ENCODE assay signal across 8 mouse cellular contexts in genomic region chr3:22190498-22190897, GRCm38 (mm10).
DNase-seq lines count a peak whose midpoint lies in the region; ATAC-seq and TF ChIP-seq lines count a peak whose summit lies in the region.

No protein-coding gene starts in this region.

- H3K27me3 ChIP-seq in embryonic facial prominence, embryonic 11.5 days (ENCODE audit: control insufficient read depth, insufficient read depth, low read length), result no peaks in the 10 kb centered on the region
- no peaks in the 10 kb centered on the region for H3K27me3 ChIP-seq in embryonic facial prominence, embryonic 10.5 days (replicated peaks; ENCODE audit: low read depth, poor library complexity, severe bottlenecking)
- H3K27me3 ChIP-seq in liver, embryonic 14.5 days (ENCODE audit: control insufficient read depth, insufficient read depth, low read length), result no peaks in the 10 kb centered on the region
- no peaks in the 10 kb centered on the region for H3K27me3 ChIP-seq in liver, embryonic 12.5 days (replicated peaks)

- intact Hi-C loops in left cerebral cortex, postnatal 25 days (cut with DNase I), result loop anchor here (2.0 to 5.0 kb wide), 4 partner anchors 114 to 1533 kb away; partner anchors contain the start of gene Tbl1xr1

- no peak for TF ChIP-seq EP300 in liver, embryonic 14.5 days (IDR thresholded peaks at IDR 0.05; ENCODE audit: low read depth)

- H3K9me3 ChIP-seq in embryonic facial prominence, embryonic 11.5 days (replicated peaks; ENCODE audit: control insufficient read depth, low read length), result no peaks in the 10 kb centered on the region
- no peaks in the 10 kb centered on the region for H3K9me3 ChIP-seq in embryonic facial prominence, embryonic 10.5 days
- H3K9me3 ChIP-seq in liver, embryonic 14.5 days (ENCODE audit: control insufficient read depth, low read length), result no peaks in the 10 kb centered on the region
- H3K9me3 ChIP-seq in liver, embryonic 12.5 days (replicated peaks), result no peaks in the 10 kb centered on the region

- H3K4me3 ChIP-seq in embryonic facial prominence, embryonic 11.5 days (ENCODE audit: low read depth, low read length), result no peak overlapping the region
- no peak overlapping the region for H3K4me3 ChIP-seq in embryonic facial prominence, embryonic 10.5 days
- no peak overlapping the region for H3K4me3 ChIP-seq in liver, embryonic 14.5 days (ENCODE audit: insufficient read depth in 1 of 2, low read depth in 2 of 2, low read length in 2 of 2)
- no peak overlapping the region for H3K4me3 ChIP-seq in liver, embryonic 12.5 days

- DNase-seq in embryonic facial prominence, embryonic 11.5 days (ENCODE audit: low spot score), result peak; percentile 65
- DNase-seq in embryonic facial prominence, embryonic 10.5 days (ENCODE audit: low spot score), result no peak
- DNase-seq in liver, embryonic 14.5 days (ENCODE audit: low read depth in 3 of 3, low spot score in 3 of 3), result peak in 1 of 3 experiments; percentile 1
- DNase-seq in left cerebral cortex, postnatal 25 days (ENCODE audit: low spot score in 2 of 2), result peak; percentile 42 to 82
- peak; percentile 24 for DNase-seq in retina, postnatal 7 days (ENCODE audit: low read depth, low spot score)
- no peak for DNase-seq in urinary bladder, adult 18-20 months (ENCODE audit: low spot score in 2 of 2)

- no peak overlapping the region for H3K4me2 ChIP-seq in embryonic facial prominence, embryonic 11.5 days (ENCODE audit: low read depth, low read length)
- H3K4me2 ChIP-seq in liver, embryonic 14.5 days (ENCODE audit: low read depth), result no peak overlapping the region
- no peak overlapping the region for H3K4me2 ChIP-seq in liver, embryonic 12.5 days

- H3K9ac ChIP-seq in embryonic facial prominence, embryonic 11.5 days (replicated peaks; ENCODE audit: low read length), result no peak overlapping the region
- H3K9ac ChIP-seq in liver, embryonic 14.5 days (replicated peaks), result no peak overlapping the region
- H3K9ac ChIP-seq in liver, embryonic 12.5 days, result no peak overlapping the region

- no peak for ATAC-seq in embryonic facial prominence, embryonic 11.5 days (replicated peaks; ENCODE audit: insufficient number of reproducible peaks, low FRiP score, low TSS enrichment, low read depth)
- ATAC-seq in liver, embryonic 14.5 days (ENCODE audit: insufficient read depth), result no peak
- ATAC-seq in liver, embryonic 12.5 days, result no peak
- ATAC-seq in common myeloid progenitor, adult 5-6 weeks (replicated peaks; ENCODE audit: low read depth, poor library complexity, severe bottlenecking), result peak; percentile 95

- peak; percentile 20; the same call in 1 of the 2 replicates for TF ChIP-seq CTCF in liver, embryonic 14.5 days (IDR thresholded peaks at IDR 0.05; ENCODE audit: low read depth)

- peaks cover 3% of the 10 kb centered on the region; the same call in 1 of the 2 replicates for H3K36me3 ChIP-seq in embryonic facial prominence, embryonic 11.5 days (replicated peaks; ENCODE audit: control insufficient read depth, insufficient read depth, low read depth, low read length)
- peaks cover 59% of the 10 kb centered on the region for H3K36me3 ChIP-seq in embryonic facial prominence, embryonic 10.5 days (replicated peaks)
- H3K36me3 ChIP-seq in liver, embryonic 14.5 days (replicated peaks; ENCODE audit: control insufficient read depth, insufficient read depth, low read depth), result peaks cover 6% of the 10 kb centered on the region
- peaks cover 68% of the 10 kb centered on the region for H3K36me3 ChIP-seq in liver, embryonic 12.5 days

- H3K27ac ChIP-seq in embryonic facial prominence, embryonic 11.5 days (replicated peaks; ENCODE audit: low read depth, low read length), result no peak overlapping the region
- H3K27ac ChIP-seq in embryonic facial prominence, embryonic 10.5 days (replicated peaks), result no peak overlapping the region
- H3K27ac ChIP-seq in liver, embryonic 14.5 days, result no peak overlapping the region
- no peak overlapping the region for H3K27ac ChIP-seq in liver, embryonic 12.5 days

- H3K4me1 ChIP-seq in embryonic facial prominence, embryonic 11.5 days (ENCODE audit: control insufficient read depth, insufficient read depth, low read length), result no peaks in the 10 kb centered on the region
- peaks cover 6% of the 10 kb centered on the region; the same call in 1 of the 2 replicates for H3K4me1 ChIP-seq in embryonic facial prominence, embryonic 10.5 days
- no peaks in the 10 kb centered on the region for H3K4me1 ChIP-seq in liver, embryonic 14.5 days (replicated peaks; ENCODE audit: control insufficient read depth in 2 of 2, insufficient read depth in 2 of 2, low read length in 1 of 2)
- no peaks in the 10 kb centered on the region for H3K4me1 ChIP-seq in liver, embryonic 12.5 days

Comparison
In these comparisons a context has a peak if more than half of its experiments do, and no peak if none do; other contexts are left out.
1. DNase-seq: peak in embryonic facial prominence, embryonic 11.5 days (single experiment), left cerebral cortex, postnatal 25 days (2 of 2) and retina, postnatal 7 days (single experiment); none in embryonic facial prominence, embryonic 10.5 days (single experiment) and urinary bladder, adult 18-20 months (0 of 2).